In genomic region chr4:149654232-149654631, GRCm38 (mm10) we compare ENCODE assay signal across 10 mouse cellular contexts. TPM values are rescaled to one million over a fixed set of nuclear protein-coding genes. Genes with fewer than 3 reads are reported as not detected.
A peak's percentile ranks its signal among the peaks of the same experiment; 100 is the strongest.
DNase-seq lines count a peak whose midpoint lies in the region; ATAC-seq and TF ChIP-seq lines count a peak whose summit lies in the region.
"Had no signal": no experiment of that assay in that cellular context is flagged by ENCODE, and none has a peak within 500 bp of the region (broad histone marks: within the 10 kb centered on the region; RNA-seq: fewer than 3 reads in every experiment).

No protein-coding gene starts in this region.

- no peak for TF ChIP-seq EP300 in stomach, postnatal 0 days (optimal IDR thresholded peaks at IDR 0.05)

- no peak for ATAC-seq in stomach, postnatal 0 days (ENCODE audit: low FRiP score, low TSS enrichment)

- 93% methylated on average over 4 of the region's 4 CpGs for WGBS in limb, embryonic 10.5 days
- 87% methylated on average over 4 of the region's 4 CpGs for WGBS in stomach, postnatal 0 days

- no peaks in the 10 kb centered on the region for H3K9me3 ChIP-seq in limb, embryonic 10.5 days (replicated peaks)
- H3K9me3 ChIP-seq in stomach, postnatal 0 days (ENCODE audit: control insufficient read depth, low read length) = no peaks in the 10 kb centered on the region
- H3K9me3 ChIP-seq: liver, embryonic 13.5 days; stomach, embryonic 15.5 days had no signal

- H3K4me3 ChIP-seq in limb, embryonic 10.5 days = no peak overlapping the region
- H3K4me3 ChIP-seq in stomach, postnatal 0 days (ENCODE audit: low read depth, low read length) = no peak overlapping the region
- H3K4me3 ChIP-seq: liver, embryonic 13.5 days; stomach, embryonic 15.5 days had no signal

- no peak overlapping the region for H3K4me2 ChIP-seq in stomach, postnatal 0 days (replicated peaks; ENCODE audit: low read depth)
- H3K4me2 ChIP-seq: liver, embryonic 13.5 days; stomach, embryonic 15.5 days had no signal

- H3K36me3 ChIP-seq in limb, embryonic 10.5 days = peaks cover 34% of the 10 kb centered on the region
- H3K36me3 ChIP-seq in stomach, postnatal 0 days (ENCODE audit: control insufficient read depth, insufficient read depth, low read length) = no peaks in the 10 kb centered on the region

- peak; percentile 82 for TF ChIP-seq CTCF in stomach, postnatal 0 days (IDR thresholded peaks at IDR 0.05; ENCODE audit: low read depth)

- peaks cover 7% of the 10 kb centered on the region for H3K4me1 ChIP-seq in limb, embryonic 10.5 days
- no peaks in the 10 kb centered on the region for H3K4me1 ChIP-seq in stomach, postnatal 0 days (replicated peaks; ENCODE audit: control insufficient read depth, insufficient read depth)
- H3K4me1 ChIP-seq: stomach, embryonic 15.5 days had no signal

- H3K9ac ChIP-seq in stomach, postnatal 0 days (ENCODE audit: low read length) = no peak overlapping the region
- H3K9ac ChIP-seq: liver, embryonic 13.5 days; stomach, embryonic 15.5 days had no signal

- no peak overlapping the region for H3K27ac ChIP-seq in limb, embryonic 10.5 days
- no peak overlapping the region for H3K27ac ChIP-seq in stomach, postnatal 0 days (replicated peaks)
- H3K27ac ChIP-seq: liver, embryonic 13.5 days; stomach, embryonic 15.5 days had no signal

- DNase-seq in adrenal gland, adult (ENCODE audit: inconsistent age in 2 of 2, low spot score in 1 of 2) = peak; percentile 31 to 73
- no peak for DNase-seq in adrenal gland, adult 8-10 months
- DNase-seq in layer of hippocampus, adult 11-12 months (ENCODE audit: low spot score) = peak; percentile 68
- DNase-seq in layer of hippocampus, adult 9-11 months = no peak
- peak; percentile 16 for DNase-seq in adipocyte (ENCODE audit: low spot score)
- peak; percentile 49 for DNase-seq in limb, embryonic 10.5 days (ENCODE audit: low spot score)
- no peak for DNase-seq in stomach, postnatal 0 days (ENCODE audit: low spot score)
- DNase-seq in urinary bladder, adult 2 months (ENCODE audit: low spot score) = no peak
- DNase-seq: liver, embryonic 13.5 days had no signal

- no peaks in the 10 kb centered on the region for H3K27me3 ChIP-seq in limb, embryonic 10.5 days (ENCODE audit: low read depth, poor library complexity, severe bottlenecking)
- no peaks in the 10 kb centered on the region for H3K27me3 ChIP-seq in stomach, postnatal 0 days (ENCODE audit: control insufficient read depth, insufficient read depth, low read length)
- H3K27me3 ChIP-seq: liver, embryonic 13.5 days; stomach, embryonic 15.5 days had no signal

RNA-seq across cellular contexts. Expression of gene Pik3cd, which starts 48.1 kb away (rescaled TPM):
- total RNA-seq in adrenal gland, adult 8-10 months (2022) = 1 to 10 TPM; 4.8 to 9.3 (median 7.0) TPM
- 2.7 and 3.4 TPM in 2 replicates for polyA plus RNA-seq in limb, embryonic 10.5 days (2016; fragmentation: Nextera tagmentation; extraction: Ambion mirVana)
- 1.9 and 2.0 TPM in 2 replicates for polyA plus RNA-seq in stomach, postnatal 0 days (2015; fragmentation: Nextera tagmentation; extraction: Ambion mirVana)
- 5.2 and 8.1 TPM in 2 replicates for polyA plus RNA-seq in urinary bladder, adult 2 months (2012; rRNA removed)

Comparison
In these comparisons a context has a peak if more than half of its experiments do, and no peak if none do; other contexts are left out.
1. DNase-seq: peak in adrenal gland, adult (2 of 2), layer of hippocampus, adult 11-12 months (single experiment), adipocyte (single experiment) and limb, embryonic 10.5 days (single experiment); none in adrenal gland, adult 8-10 months (single experiment), layer of hippocampus, adult 9-11 months (single experiment), stomach, postnatal 0 days (single experiment) and urinary bladder, adult 2 months (single experiment).